ENCODE assay signal across 17 mouse cellular contexts in genomic region chr2:77941944-77942343, GRCm38 (mm10).
"Had no signal": no experiment of that assay in that cellular context is flagged by ENCODE, and none has a peak within 500 bp of the region (broad histone marks: within the 10 kb centered on the region; RNA-seq: fewer than 3 reads in every experiment).

No protein-coding gene starts in this region.

- H3K36me3 ChIP-seq: neural tube, embryonic 13.5 days; neural tube, embryonic 15.5 days had no signal

- H3K9me3 ChIP-seq: midbrain, embryonic 10.5 days; midbrain, embryonic 12.5 days; neural tube, embryonic 13.5 days; neural tube, embryonic 15.5 days had no signal

- DNase-seq: lung, adult 18-20 months; lung, embryonic 14.5 days; lung, postnatal 10 days; lung, postnatal 4 days; midbrain, embryonic 14.5 days; retina, postnatal 1 day; right cerebral cortex, adult 18-20 months; right cerebral cortex, postnatal 25 days; spleen, adult 18-20 months; thymus, adult 18-20 months; thymus, postnatal 25 days; thymus, postnatal 4 days had no signal

- H3K4me3 ChIP-seq: midbrain, embryonic 10.5 days; midbrain, embryonic 12.5 days; myocyte; neural tube, embryonic 13.5 days; neural tube, embryonic 15.5 days had no signal

- H3K9ac ChIP-seq: lung, embryonic 14.5 days; midbrain, embryonic 12.5 days; neural tube, embryonic 13.5 days; neural tube, embryonic 15.5 days had no signal

- H3K27ac ChIP-seq: midbrain, embryonic 10.5 days; midbrain, embryonic 12.5 days; neural tube, embryonic 13.5 days; neural tube, embryonic 15.5 days had no signal

- H3K27me3 ChIP-seq: midbrain, embryonic 12.5 days; neural tube, embryonic 13.5 days; neural tube, embryonic 15.5 days had no signal
